Mouse (Mus musculus): ENCODE results near the gene Gpr153. TPM values are rescaled to one million over a fixed set of nuclear protein-coding genes. Genes with fewer than 3 reads are reported as not detected.

Gpr153 gene
- polyA plus RNA-seq, 1 experiment from 2014 or later, result 6.9 TPM

DNA sequence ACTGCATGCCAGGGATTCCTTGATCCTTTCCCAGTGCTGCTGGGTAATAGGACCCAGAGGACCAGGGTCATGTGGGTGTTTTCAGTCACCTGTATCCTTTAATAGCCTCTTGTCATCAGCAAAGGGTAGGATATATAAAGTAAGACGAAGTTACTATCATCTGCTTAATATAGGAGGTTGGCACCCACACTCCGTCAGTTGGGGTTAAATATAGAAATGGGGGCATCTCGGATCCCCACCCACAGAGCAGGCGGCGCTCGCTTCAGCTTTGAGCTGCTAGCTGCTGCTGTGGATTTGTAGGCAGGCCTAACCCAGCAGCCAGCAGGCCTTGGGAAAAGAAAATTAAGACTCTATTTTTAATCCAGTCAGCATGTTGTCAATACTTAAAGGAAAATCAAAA is 28.0 kb upstream of the Gpr153 start:
- TF ChIP-seq EP300 (optimal IDR thresholded peaks at IDR 0.05) (no peak), CTCF (IDR thresholded peaks at IDR 0.05; ENCODE audit: low read depth) (no peak)
- no peak overlapping the region for H3K4me3 ChIP-seq (ENCODE audit: low read depth, low read length)
- DNase-seq (ENCODE audit: low spot score), result no peak
- no peaks in the 10 kb centered on the region for H3K4me1 ChIP-seq (replicated peaks; ENCODE audit: control insufficient read depth, insufficient read depth)
- no peak for ATAC-seq (ENCODE audit: low FRiP score, low TSS enrichment)
- no peak overlapping the region for H3K27ac ChIP-seq (replicated peaks)
- no peaks in the 10 kb centered on the region for H3K36me3 ChIP-seq (ENCODE audit: control insufficient read depth, insufficient read depth, low read length)
- 86% methylated on average over 6 of the region's 6 CpGs for WGBS
- H3K4me2 ChIP-seq (replicated peaks; ENCODE audit: low read depth), result no peak overlapping the region
- H3K9me3 ChIP-seq (ENCODE audit: control insufficient read depth, low read length), result no peaks in the 10 kb centered on the region
- H3K27me3 ChIP-seq (ENCODE audit: control insufficient read depth, insufficient read depth, low read length), result no peaks in the 10 kb centered on the region
- H3K9ac ChIP-seq (ENCODE audit: low read length), result no peak overlapping the region

- Histone ChIP-seq H3K9ac (ENCODE audit: low read length) (no peak overlapping the region), H3K9me3 (ENCODE audit: control insufficient read depth, low read length) (no peaks in the 10 kb centered on the region), H3K4me1 (replicated peaks; ENCODE audit: control insufficient read depth, insufficient read depth) (no peaks in the 10 kb centered on the region), H3K4me2 (replicated peaks; ENCODE audit: low read depth) (no peak overlapping the region), H3K36me3 (ENCODE audit: control insufficient read depth, insufficient read depth, low read length) (no peaks in the 10 kb centered on the region), H3K4me3 (ENCODE audit: low read depth, low read length) (no peak overlapping the region), H3K27me3 (ENCODE audit: control insufficient read depth, insufficient read depth, low read length) (no peaks in the 10 kb centered on the region), H3K27ac (replicated peaks) (no peak overlapping the region)
- no peak for ATAC-seq (ENCODE audit: low FRiP score, low TSS enrichment)
- 66% methylated on average over 3 of the region's 3 CpGs for WGBS
- no peak for DNase-seq (ENCODE audit: low spot score)
- TF ChIP-seq CTCF (IDR thresholded peaks at IDR 0.05; ENCODE audit: low read depth) (no peak), EP300 (optimal IDR thresholded peaks at IDR 0.05) (no peak)
Measured at GRCm38 (mm10) chr4:152247195-152247594, 26.8 kb upstream of the Gpr153 start.

GRCm38 (mm10) chr4:152250615-152251014 is 23.4 kb upstream of the Gpr153 start:
- Histone ChIP-seq H3K36me3 (ENCODE audit: control insufficient read depth, insufficient read depth, low read length) (no peaks in the 10 kb centered on the region), H3K9me3 (ENCODE audit: control insufficient read depth, low read length) (no peaks in the 10 kb centered on the region), H3K4me1 (replicated peaks; ENCODE audit: control insufficient read depth, insufficient read depth) (no peaks in the 10 kb centered on the region), H3K9ac (ENCODE audit: low read length) (no peak overlapping the region), H3K27ac (replicated peaks) (no peak overlapping the region), H3K4me2 (replicated peaks; ENCODE audit: low read depth) (no peak overlapping the region), H3K4me3 (ENCODE audit: low read depth, low read length) (no peak overlapping the region), H3K27me3 (ENCODE audit: control insufficient read depth, insufficient read depth, low read length) (no peaks in the 10 kb centered on the region)
- WGBS, result 78% methylated on average over 6 of the region's 6 CpGs
- TF ChIP-seq CTCF (IDR thresholded peaks at IDR 0.05; ENCODE audit: low read depth) (no peak), EP300 (optimal IDR thresholded peaks at IDR 0.05) (no peak)
- no peak for DNase-seq (ENCODE audit: low spot score)
- no peak for ATAC-seq (ENCODE audit: low FRiP score, low TSS enrichment)

- ATAC-seq (ENCODE audit: low FRiP score, low TSS enrichment), result 0 out of 2 replicates have a peak, but pooled peaks have one; percentile 18
- no peaks in the 10 kb centered on the region for H3K9me3 ChIP-seq (ENCODE audit: control insufficient read depth, low read length)
Measured at GRCm38 (mm10) chr4:152253183-152253759, 20.8 kb upstream of the Gpr153 start.

GRCm38 (mm10) chr4:152257070-152257469 is 17.0 kb upstream of the Gpr153 start:
- no peaks in the 10 kb centered on the region for H3K27me3 ChIP-seq (ENCODE audit: control insufficient read depth, insufficient read depth, low read length)
- no peak overlapping the region for H3K27ac ChIP-seq (replicated peaks)
- no peaks in the 10 kb centered on the region for H3K9me3 ChIP-seq (ENCODE audit: control insufficient read depth, low read length)
- no peak overlapping the region for H3K4me3 ChIP-seq (ENCODE audit: low read depth, low read length)
- H3K4me2 ChIP-seq (replicated peaks; ENCODE audit: low read depth), result no peak overlapping the region
- WGBS, result 28% methylated on average over 6 of the region's 6 CpGs
- H3K9ac ChIP-seq (ENCODE audit: low read length), result no peak overlapping the region
- H3K36me3 ChIP-seq (ENCODE audit: control insufficient read depth, insufficient read depth, low read length), result no peaks in the 10 kb centered on the region; the same call in 1 of the 2 replicates
- no peak for DNase-seq (ENCODE audit: low spot score)
- TF ChIP-seq EP300 (optimal IDR thresholded peaks at IDR 0.05) (no peak), CTCF (IDR thresholded peaks at IDR 0.05; ENCODE audit: low read depth) (no peak)
- peak; percentile 30; the same call in 1 of the 2 replicates for ATAC-seq (ENCODE audit: low FRiP score, low TSS enrichment)
- H3K4me1 ChIP-seq (replicated peaks; ENCODE audit: control insufficient read depth, insufficient read depth), result no peaks in the 10 kb centered on the region

More at GRCm38 (mm10) chr4:152253183-152253759, 20.8 kb upstream of the Gpr153 start:
- Histone ChIP-seq H3K9ac (ENCODE audit: low read length) (no peak overlapping the region), H3K27ac (replicated peaks) (no peak overlapping the region), H3K36me3 (ENCODE audit: control insufficient read depth, insufficient read depth, low read length) (no peaks in the 10 kb centered on the region), H3K4me1 (replicated peaks; ENCODE audit: control insufficient read depth, insufficient read depth) (no peaks in the 10 kb centered on the region), H3K4me3 (ENCODE audit: low read depth, low read length) (no peak overlapping the region), H3K27me3 (ENCODE audit: control insufficient read depth, insufficient read depth, low read length) (no peaks in the 10 kb centered on the region), H3K4me2 (replicated peaks; ENCODE audit: low read depth) (no peak overlapping the region)
- TF ChIP-seq EP300 (optimal IDR thresholded peaks at IDR 0.05) (no peak), CTCF (IDR thresholded peaks at IDR 0.05; ENCODE audit: low read depth) (no peak)
- WGBS, result 65% methylated on average over 9 of the region's 9 CpGs
- DNase-seq (ENCODE audit: low spot score), result no peak

DNA sequence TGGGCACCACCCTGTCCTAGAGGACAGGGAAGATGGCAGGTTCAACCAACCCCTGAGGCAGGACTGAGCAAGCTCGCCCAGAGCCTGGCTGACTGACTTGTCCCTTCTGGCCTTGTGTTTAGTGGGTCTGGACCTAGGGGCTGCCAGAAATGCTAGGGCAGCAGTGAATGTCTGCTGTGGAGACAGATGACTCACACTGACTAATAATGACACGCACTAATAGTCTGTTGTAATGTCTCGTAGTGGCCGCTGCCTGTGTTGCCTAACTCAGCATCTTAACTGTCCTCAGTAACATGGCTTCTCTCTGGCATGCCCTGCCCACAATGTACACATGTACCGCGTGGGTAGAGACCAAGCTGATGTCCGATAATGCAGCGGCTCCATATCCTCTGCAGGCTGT is 13.6 kb upstream of the Gpr153 start:
- Histone ChIP-seq H3K27ac (replicated peaks) (no peak overlapping the region), H3K36me3 (ENCODE audit: control insufficient read depth, insufficient read depth, low read length) (no peaks in the 10 kb centered on the region; the same call in 1 of the 2 replicates), H3K9ac (ENCODE audit: low read length) (no peak overlapping the region), H3K4me1 (replicated peaks; ENCODE audit: control insufficient read depth, insufficient read depth) (0 out of 2 replicates have a peak, but pooled peaks cover 3% of the 10 kb centered on the region), H3K27me3 (ENCODE audit: control insufficient read depth, insufficient read depth, low read length) (no peaks in the 10 kb centered on the region), H3K4me3 (ENCODE audit: low read depth, low read length) (no peak overlapping the region), H3K9me3 (ENCODE audit: control insufficient read depth, low read length) (no peaks in the 10 kb centered on the region), H3K4me2 (replicated peaks; ENCODE audit: low read depth) (no peak overlapping the region)
- TF ChIP-seq CTCF (IDR thresholded peaks at IDR 0.05; ENCODE audit: low read depth) (no peak), EP300 (optimal IDR thresholded peaks at IDR 0.05) (no peak)
- DNase-seq (ENCODE audit: low spot score), result no peak
- WGBS, result 73% methylated on average over 8 of the region's 8 CpGs
- no peak for ATAC-seq (ENCODE audit: low FRiP score, low TSS enrichment)
